ENCODE assay signal across 11 mouse cellular contexts in genomic region chr14:120288378-120289002, GRCm38 (mm10). TPM values are rescaled to one million over a fixed set of nuclear protein-coding genes. Genes with fewer than 3 reads are reported as not detected.
DNase-seq lines count a peak whose midpoint lies in the region; ATAC-seq and TF ChIP-seq lines count a peak whose summit lies in the region.
"Had no signal": no experiment of that assay in that cellular context is flagged by ENCODE, and none has a peak within 500 bp of the region (broad histone marks: within the 10 kb centered on the region; RNA-seq: fewer than 3 reads in every experiment).

No protein-coding gene starts in this region.

- H3K36me3 ChIP-seq in heart, embryonic 13.5 days, result peaks cover 27% of the 10 kb centered on the region
- H3K36me3 ChIP-seq in E14TG2a.4 (ENCODE audit: insufficient read depth, low read length), result no peaks in the 10 kb centered on the region
- H3K36me3 ChIP-seq in limb, embryonic 10.5 days, result peaks cover 28% of the 10 kb centered on the region; the same call in 1 of the 2 replicates
- H3K36me3 ChIP-seq: hindbrain, embryonic 12.5 days; liver, embryonic 15.5 days had no signal

- no peak for TF ChIP-seq CTCF in E14TG2a.4 (conservative IDR thresholded peaks at IDR 0.05; ENCODE audit: low read length)

- H3K9ac ChIP-seq in heart, embryonic 13.5 days, result peak overlapping the region; percentile 72; the same call in 1 of the 2 replicates
- H3K9ac ChIP-seq: liver, embryonic 15.5 days had no signal

- H3K4me2 ChIP-seq in heart, embryonic 13.5 days, result peak overlapping the region; percentile 25
- H3K4me2 ChIP-seq: hindbrain, embryonic 12.5 days; liver, embryonic 15.5 days had no signal

- 60% methylated on average over 10 of the region's 10 CpGs for WGBS in heart, embryonic 13.5 days
- WGBS in limb, embryonic 10.5 days, result 81% methylated on average over 10 of the region's 10 CpGs

- H3K9me3 ChIP-seq in heart, embryonic 13.5 days, result no peaks in the 10 kb centered on the region
- no peaks in the 10 kb centered on the region for H3K9me3 ChIP-seq in E14TG2a.4 (ENCODE audit: low read length)
- H3K9me3 ChIP-seq in limb, embryonic 10.5 days (replicated peaks), result no peaks in the 10 kb centered on the region
- H3K9me3 ChIP-seq: hindbrain, embryonic 12.5 days; liver, embryonic 15.5 days had no signal

- peaks cover 95% of the 10 kb centered on the region for H3K4me1 ChIP-seq in heart, embryonic 13.5 days
- H3K4me1 ChIP-seq in E14TG2a.4 (replicated peaks; ENCODE audit: low read depth, low read length), result peaks cover 56% of the 10 kb centered on the region
- H3K4me1 ChIP-seq in brown adipose tissue, adult 24 weeks (ENCODE audit: control insufficient read depth, insufficient read depth, insufficient read length, low read length), result peaks cover 71% of the 10 kb centered on the region
- peaks cover 68% of the 10 kb centered on the region for H3K4me1 ChIP-seq in limb, embryonic 10.5 days

- ATAC-seq in heart, embryonic 13.5 days (ENCODE audit: extremely low read depth, insufficient number of reproducible peaks, low FRiP score, low TSS enrichment), result no peak
- ATAC-seq in megakaryocyte-erythroid progenitor cell, adult 5-6 weeks (replicated peaks; ENCODE audit: low FRiP score, low TSS enrichment, poor library complexity, severe bottlenecking), result no peak
- ATAC-seq: forebrain, embryonic 16.5 days had no signal

- DNase-seq in heart, postnatal 14 days, result no peak
- DNase-seq in limb, embryonic 10.5 days (ENCODE audit: low spot score), result no peak
- DNase-seq in thymus, postnatal 36 days, result no peak
- DNase-seq: adrenal gland, postnatal 10 days had no signal

- H3K27me3 ChIP-seq in heart, embryonic 13.5 days (replicated peaks), result no peaks in the 10 kb centered on the region
- H3K27me3 ChIP-seq in E14TG2a.4 (ENCODE audit: insufficient read depth, low read length), result no peaks in the 10 kb centered on the region
- no peaks in the 10 kb centered on the region for H3K27me3 ChIP-seq in limb, embryonic 10.5 days (ENCODE audit: low read depth, poor library complexity, severe bottlenecking)
- H3K27me3 ChIP-seq: hindbrain, embryonic 12.5 days; liver, embryonic 15.5 days had no signal

- peak overlapping the region; percentile 92 for H3K27ac ChIP-seq in heart, embryonic 13.5 days (replicated peaks)
- H3K27ac ChIP-seq in brown adipose tissue, adult 24 weeks (replicated peaks; ENCODE audit: low read depth, low read length), result peak overlapping the region; percentile 59
- peak overlapping the region; percentile 81 for H3K27ac ChIP-seq in limb, embryonic 10.5 days
- H3K27ac ChIP-seq: liver, embryonic 15.5 days had no signal

- intact Hi-C loops in heart, postnatal 14 days (cut with DNase I), result no loop called here

- H3K4me3 ChIP-seq in heart, embryonic 13.5 days, result no peak overlapping the region
- 0 out of 2 replicates have a peak overlapping the region, but pooled peaks have one; percentile 2 for H3K4me3 ChIP-seq in E14TG2a.4 (replicated peaks; ENCODE audit: low read length)
- H3K4me3 ChIP-seq in brown adipose tissue, adult 24 weeks (ENCODE audit: insufficient read depth, low read depth, low read length), result no peak overlapping the region
- H3K4me3 ChIP-seq in limb, embryonic 10.5 days, result no peak overlapping the region
- H3K4me3 ChIP-seq: hindbrain, embryonic 12.5 days; liver, embryonic 15.5 days had no signal

RNA-seq across cellular contexts. Expression of gene Mbnl2, which starts 13.0 kb away (rescaled TPM):
- 88.9 and 92.5 TPM in 2 replicates for polyA plus RNA-seq in heart, embryonic 13.5 days (2015; fragmentation: Nextera tagmentation; extraction: Ambion mirVana)
- 100 to 1,000 TPM; 237 to 252 TPM for total RNA-seq in heart, postnatal 14 days (2021)
- polyA plus RNA-seq in brown adipose tissue, adult 24 weeks (2012; ENCODE audit: insufficient read depth, insufficient read length, missing spikeins), result 152 and 170 TPM in 2 replicates
- 33.8 and 45.5 TPM in 2 replicates for polyA plus RNA-seq in limb, embryonic 10.5 days (2016; fragmentation: Nextera tagmentation; extraction: Ambion mirVana)
- total RNA-seq in megakaryocyte-erythroid progenitor cell, adult 5-6 weeks (2014; fragmentation: Nextera tagmentation), result 27.2 and 33.1 TPM in 2 replicates
- total RNA-seq in megakaryocyte-erythroid progenitor cell, adult 5-6 weeks (2017), result 35.3 and 44.1 TPM in 2 replicates
